Mouse (Mus musculus) hindbrain, embryonic 15.5 days (tissue): Measurements from ENCODE around the gene Snapc4. TPM values are rescaled to one million over a fixed set of nuclear protein-coding genes. Genes with fewer than 3 reads are reported as not detected.

Source experiments
- ATAC-seq: fragments of 200-750 bp; cut with Nextera tagmentation; 2 replicates; pipeline ENCODE4 v1.8.0; 2017; ENCODE audit warnings: low read depth, moderate number of reproducible peaks, moderate TSS enrichment; ENCODE audit not compliant: low FRiP score
- H3K27ac ChIP-seq: fragments of 300-500 bp; sonication (generic); replicated peaks from 2 replicates; pipeline ENCODE4 v1.5.1; 2015; ENCODE audit warnings: mild to moderate bottlenecking, inconsistent platforms
- H3K27me3 ChIP-seq: fragments of 300-500 bp; sonication (generic); 2 replicates; pipeline ENCODE4 v1.6.1; 2015; ENCODE audit warnings: control low read depth, inconsistent platforms
- H3K36me3 ChIP-seq: fragments of 300-500 bp; sonication (generic); 2 replicates; pipeline ENCODE4 v1.6.1; 2015; ENCODE audit warnings: control low read depth, inconsistent platforms
- H3K4me1 ChIP-seq: fragments of 300-500 bp; sonication (generic); replicated peaks from 2 replicates; pipeline ENCODE4 v1.6.1; 2015; ENCODE audit warnings: control low read depth, inconsistent platforms
- H3K4me2 ChIP-seq: fragments of 300-500 bp; sonication (generic); 2 replicates; pipeline ENCODE4 v1.6.1; 2015; ENCODE audit warnings: moderate library complexity, mild to moderate bottlenecking, inconsistent platforms
- H3K4me3 ChIP-seq: fragments of 300-500 bp; sonication (generic); 2 replicates; pipeline ENCODE4 v1.5.1; 2015; ENCODE audit warnings: mild to moderate bottlenecking, inconsistent platforms
- H3K9ac ChIP-seq: fragments of 300-500 bp; sonication (generic); 2 replicates; pipeline ENCODE4 v1.6.1; 2015; ENCODE audit warnings: inconsistent platforms
- H3K9me3 ChIP-seq: fragments of 300-500 bp; sonication (generic); 2 replicates; pipeline ENCODE4 v1.6.1; 2016; ENCODE audit warnings: control low read depth, inconsistent platforms
- WGBS: fragments of 180-500 bp; shearing (Covaris S2); methylation state at CpG from one replicate; pipeline ENCODE4 v1.1.7; 2015; 5-methylcytosine and 5-hydroxymethylcytosine counted together
- polyA plus RNA-seq: library from polyadenylated mRNA; unstranded; fragments of >200 nt; fragmentation: Nextera tagmentation; extraction: Ambion mirVana; gene quantifications from 2 replicates; pipeline ENCODE4 v1.2.1, GENCODE M21; 2015

Snapc4 gene
- polyA plus RNA-seq, 1 experiment from 2014 or later, result 40.5 TPM

DNA sequence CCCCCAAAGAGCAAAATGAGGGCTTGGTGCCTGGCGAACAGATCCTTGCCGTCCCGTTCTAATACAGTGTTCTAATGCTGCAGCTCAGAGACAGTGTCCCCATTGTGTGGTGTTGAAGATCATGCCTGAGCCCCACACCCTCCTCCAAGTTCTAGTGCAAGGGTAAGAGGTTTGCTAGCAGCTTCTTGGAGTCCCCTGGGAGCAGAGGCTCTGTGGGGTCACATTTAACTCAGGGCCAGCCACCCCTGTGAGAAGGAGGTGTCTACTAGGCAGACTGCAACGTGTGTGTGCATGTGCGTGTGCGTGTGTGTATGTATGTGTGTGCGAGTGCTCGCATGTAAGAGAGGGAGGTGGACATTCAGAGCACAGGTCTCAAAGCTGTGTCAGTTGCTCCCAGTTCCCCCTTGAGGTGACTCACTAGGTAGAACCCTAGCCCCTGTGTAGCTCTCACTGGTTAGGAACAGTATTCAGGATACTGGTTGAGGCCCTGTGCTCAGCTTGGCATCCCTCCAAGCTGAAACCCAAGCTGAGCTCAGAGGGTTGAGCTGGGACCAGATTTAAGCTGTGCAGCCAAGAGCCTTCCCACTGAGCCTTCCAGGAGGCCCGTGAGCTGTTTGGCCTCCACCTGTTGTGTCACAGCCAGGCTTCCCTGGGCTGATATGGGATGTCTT, 63.7 kb downstream of the Snapc4 start:
- Histone ChIP-seq H3K27ac (peak overlapping the region; percentile 91), H3K9me3 (no peaks in the 10 kb centered on the region), H3K9ac (peak overlapping the region; percentile 82), H3K4me1 (peaks cover 61% of the 10 kb centered on the region), H3K36me3 (no peaks in the 10 kb centered on the region), H3K27me3 (no peaks in the 10 kb centered on the region), H3K4me2 (peak overlapping the region; percentile 87), H3K4me3 (peak overlapping the region; percentile 63)
- 39% methylated on average over 9 of the region's 9 CpGs for WGBS
- ATAC-seq, result no peak

- Histone ChIP-seq H3K4me1 (peaks cover 57% of the 10 kb centered on the region), H3K4me3 (peak overlapping the region; percentile 63), H3K36me3 (no peaks in the 10 kb centered on the region), H3K27me3 (no peaks in the 10 kb centered on the region), H3K4me2 (peak overlapping the region; percentile 87), H3K27ac (peak overlapping the region; percentile 91), H3K9ac (peak overlapping the region; percentile 82), H3K9me3 (no peaks in the 10 kb centered on the region)
- peak; percentile 59 for ATAC-seq
- WGBS, result under 1% methylated on average over 11 of the region's 11 CpGs
These were observed 64.5 kb downstream of the Snapc4 start for GRCm38 (mm10) chr2:26315925-26316311.

GRCm38 (mm10) chr2:26315072-26315924, 65.2 kb downstream of the Snapc4 start, which contains the start of gene Gpsm1:
Gene Gpsm1, plus strand, starts transcription at chr2:26315515.
- Histone ChIP-seq H3K27ac (peak within 1 kb of the TSS; percentile 91), H3K4me3 (peak within 1 kb of the TSS; percentile 63), H3K9me3 (no peaks in the 10 kb centered on the region), H3K9ac (peak within 1 kb of the TSS; percentile 82), H3K27me3 (no peaks in the 10 kb centered on the region), H3K4me2 (peak within 1 kb of the TSS; percentile 87), H3K4me1 (peaks cover 50% of the 10 kb centered on the region), H3K36me3 (no peaks in the 10 kb centered on the region)
- WGBS, result under 1% methylated on average over 55 of the region's 66 CpGs
- peak; percentile 88 for ATAC-seq

DNA sequence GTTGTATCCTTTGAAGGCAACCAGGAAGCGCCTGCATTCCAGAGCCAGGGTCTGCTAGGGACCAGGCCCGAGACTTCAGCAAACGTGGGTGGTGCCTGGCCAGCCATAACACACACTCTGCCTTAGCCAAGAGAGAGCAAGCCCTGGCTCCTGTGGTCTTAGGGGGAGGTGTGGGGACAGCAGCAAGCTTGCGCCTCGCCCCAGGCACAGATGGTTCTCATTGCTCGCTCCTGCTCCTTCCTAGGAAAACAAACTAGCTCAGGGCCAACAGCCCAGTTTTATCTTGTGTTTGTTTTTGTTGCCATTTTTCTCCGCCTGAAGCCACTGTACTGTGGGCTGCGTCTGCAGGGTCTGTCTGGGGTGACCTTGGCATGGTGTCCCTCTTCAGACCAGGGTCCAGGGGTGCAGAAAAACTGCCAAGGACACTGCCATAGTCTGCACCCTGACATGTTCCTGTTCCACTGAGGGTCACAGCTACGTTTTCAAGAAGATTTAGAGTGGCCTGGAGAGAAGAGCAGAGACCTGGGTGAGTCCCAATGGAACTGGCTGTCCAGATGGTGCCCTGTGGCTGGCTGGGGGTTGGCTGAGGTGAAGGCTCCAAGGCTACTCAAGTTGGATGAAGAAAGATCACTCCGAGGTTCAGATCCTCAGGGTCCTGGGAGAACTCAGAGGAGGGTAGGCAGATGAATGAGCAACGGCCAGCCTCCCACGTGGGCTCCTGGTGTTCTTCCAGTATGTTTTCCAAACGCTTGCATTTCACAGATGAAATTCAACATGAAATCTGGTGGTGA, 66.0 kb downstream of the Snapc4 start:
- Histone ChIP-seq H3K9me3 (no peaks in the 10 kb centered on the region), H3K9ac (peak overlapping the region; percentile 82; the same call in 1 of the 2 replicates), H3K27ac (peak overlapping the region; percentile 91), H3K27me3 (no peaks in the 10 kb centered on the region), H3K36me3 (no peaks in the 10 kb centered on the region), H3K4me2 (peak overlapping the region; percentile 87), H3K4me1 (peaks cover 45% of the 10 kb centered on the region), H3K4me3 (peak overlapping the region; percentile 63)
- ATAC-seq, result no peak
- WGBS, result 57% methylated on average over 13 of the region's 13 CpGs

- H3K9ac ChIP-seq, result no peak overlapping the region
- H3K4me1 ChIP-seq, result peaks cover 34% of the 10 kb centered on the region
- no peak overlapping the region for H3K27ac ChIP-seq
- ATAC-seq, result no peak
- WGBS, result 90% methylated on average over 1 of the region's 1 CpGs
- no peaks in the 10 kb centered on the region for H3K9me3 ChIP-seq
- no peak overlapping the region for H3K4me3 ChIP-seq
- no peak overlapping the region for H3K4me2 ChIP-seq
- no peaks in the 10 kb centered on the region for H3K36me3 ChIP-seq
- no peaks in the 10 kb centered on the region for H3K27me3 ChIP-seq
These were observed 67.1 kb downstream of the Snapc4 start for GRCm38 (mm10) chr2:26313394-26313793.

DNA sequence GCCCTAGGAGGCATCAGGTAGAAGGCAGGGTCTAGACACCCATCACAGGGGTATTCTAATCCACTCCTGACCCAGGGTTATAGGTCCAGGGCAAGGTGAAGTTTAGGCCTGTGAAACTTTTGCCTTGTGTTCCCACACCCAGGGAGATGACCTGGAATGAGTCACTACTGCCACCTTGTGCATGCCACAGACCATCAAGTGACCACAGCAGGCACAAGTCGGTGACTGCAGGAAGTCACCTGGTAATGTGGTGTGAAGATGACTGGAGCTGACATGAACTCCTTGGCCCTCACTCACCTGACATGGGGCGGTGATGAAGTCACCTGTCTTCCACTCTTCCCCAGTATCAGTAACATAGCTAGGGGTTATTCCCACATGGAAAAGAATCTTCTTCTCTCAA, 67.6 kb downstream of the Snapc4 start:
- Histone ChIP-seq H3K4me3 (no peak overlapping the region), H3K27ac (no peak overlapping the region), H3K4me1 (peaks cover 29% of the 10 kb centered on the region), H3K4me2 (no peak overlapping the region), H3K9ac (no peak overlapping the region), H3K36me3 (no peaks in the 10 kb centered on the region), H3K9me3 (no peaks in the 10 kb centered on the region), H3K27me3 (no peaks in the 10 kb centered on the region)
- no peak for ATAC-seq
- WGBS, result 70% methylated on average over 2 of the region's 2 CpGs

Other genes with a start within 250 kb of the Snapc4 start
- gene Lhx3, start 172.4 kb downstream of the Snapc4 start, polyA plus RNA-seq, result 4.1 and 4.2 TPM in 2 replicates
- gene Qsox2, start 143.1 kb downstream of the Snapc4 start, polyA plus RNA-seq, result 16.7 and 16.9 TPM in 2 replicates
- gene Ccdc187, start 86.1 kb downstream of the Snapc4 start, polyA plus RNA-seq, result 0.16 and 0.25 TPM in 2 replicates
- 177 and 199 TPM in 2 replicates for gene Gpsm1, start 65.1 kb downstream of the Snapc4 start, polyA plus RNA-seq
- gene Dnlz, start 28.5 kb downstream of the Snapc4 start, polyA plus RNA-seq, result 28.3 and 32.6 TPM in 2 replicates
- 1.5 and 3.2 TPM in 2 replicates for gene Card9, start 19.7 kb downstream of the Snapc4 start, polyA plus RNA-seq
- gene Entr1, start 8.7 kb upstream of the Snapc4 start, polyA plus RNA-seq, result 151 and 163 TPM in 2 replicates
- 90.0 and 91.9 TPM in 2 replicates for gene Pmpca, start 8.7 kb upstream of the Snapc4 start, polyA plus RNA-seq
- gene Inpp5e, start 28.6 kb upstream of the Snapc4 start, polyA plus RNA-seq, result 25.9 and 26.1 TPM in 2 replicates
- gene Sec16a, start 64.6 kb upstream of the Snapc4 start, polyA plus RNA-seq, result 17.5 and 21.6 TPM in 2 replicates
- gene Notch1, start 136.0 kb upstream of the Snapc4 start, polyA plus RNA-seq, result 16.3 and 18.2 TPM in 2 replicates
- 70.7 and 75.3 TPM in 2 replicates for gene Egfl7, start 199.4 kb upstream of the Snapc4 start, polyA plus RNA-seq
- gene Gm20532, start 206.0 kb upstream of the Snapc4 start, polyA plus RNA-seq, result not detected in 2 replicates
- gene Agpat2, start 223.8 kb upstream of the Snapc4 start, polyA plus RNA-seq, result 6.1 and 6.6 TPM in 2 replicates
- gene Fam69b, start 247.8 kb upstream of the Snapc4 start, polyA plus RNA-seq, result 138 and 152 TPM in 2 replicates